Mouse (Mus musculus) cerebellum, postnatal 14 days (tissue): ENCODE measurements around the gene Gm42420.

Experiments used
- DNase-seq, 2 experiments: peaks; one replicate each; pipeline ENCODE4 v3.0.0; 2021; ENCODE audit warnings: mixed read lengths in 2 of 2

Gene Gm42420

DNA sequence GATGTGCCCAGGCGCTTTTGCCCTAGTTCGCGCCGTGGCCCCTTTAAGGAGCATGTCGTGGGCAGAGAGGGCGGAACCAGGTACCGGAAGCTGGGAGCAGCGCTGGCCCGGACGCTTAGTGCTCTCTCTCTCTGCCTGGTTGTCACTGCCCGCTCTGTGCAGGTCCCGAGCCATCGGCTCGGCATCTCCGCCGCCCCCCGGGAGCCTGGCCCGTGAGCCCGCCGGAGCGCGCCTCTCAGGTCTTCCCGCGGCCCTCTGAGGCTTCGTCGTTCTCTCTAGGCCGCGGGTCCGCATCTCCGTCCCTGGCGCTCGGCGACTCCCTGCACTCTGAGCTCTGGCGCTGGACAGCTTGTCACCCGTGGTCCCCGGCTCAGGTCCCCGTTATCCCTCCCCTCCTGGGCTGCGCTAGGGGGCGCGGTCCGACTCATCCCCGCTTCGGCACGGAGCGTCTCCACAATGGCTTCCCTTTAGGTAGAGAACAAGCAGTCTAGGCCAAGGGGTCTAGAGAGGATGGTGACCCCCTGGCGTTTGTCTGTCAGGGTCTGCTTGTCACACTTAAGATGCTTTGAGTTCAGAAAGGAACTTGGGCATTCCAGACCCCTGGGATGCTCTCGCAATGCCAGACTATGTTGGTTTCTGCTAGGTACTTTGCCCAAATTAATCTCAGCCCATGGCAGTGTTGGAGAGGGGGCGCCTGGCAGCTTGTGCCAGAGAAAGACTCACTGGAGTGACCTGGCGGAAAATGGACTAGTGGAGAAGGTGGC is 11.6 kb upstream of the Gm42420 start, which contains the start of gene Adck2:
Gene Adck2 (plus strand): TSS at position 83 of the 764 bp plus-strand sequence.
- peak; percentile 85 to 86 for DNase-seq

DNA sequence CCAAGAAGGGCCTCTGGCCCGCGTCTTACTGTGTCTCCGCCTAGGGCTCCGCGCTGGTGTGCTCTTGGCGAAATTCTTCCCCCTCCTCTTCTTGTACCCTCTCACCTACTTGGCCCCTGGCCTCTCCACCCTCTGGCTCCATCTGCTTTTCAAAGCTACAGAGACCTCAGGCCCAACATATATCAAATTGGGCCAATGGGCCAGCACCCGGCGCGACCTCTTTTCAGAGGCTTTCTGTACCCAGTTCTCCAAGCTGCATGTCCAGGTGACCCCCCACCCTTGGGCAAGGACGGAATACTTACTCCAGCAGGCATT is 11.0 kb upstream of the Gm42420 start:
- peak in 1 of 2 experiments; percentile 51 for DNase-seq

DNA sequence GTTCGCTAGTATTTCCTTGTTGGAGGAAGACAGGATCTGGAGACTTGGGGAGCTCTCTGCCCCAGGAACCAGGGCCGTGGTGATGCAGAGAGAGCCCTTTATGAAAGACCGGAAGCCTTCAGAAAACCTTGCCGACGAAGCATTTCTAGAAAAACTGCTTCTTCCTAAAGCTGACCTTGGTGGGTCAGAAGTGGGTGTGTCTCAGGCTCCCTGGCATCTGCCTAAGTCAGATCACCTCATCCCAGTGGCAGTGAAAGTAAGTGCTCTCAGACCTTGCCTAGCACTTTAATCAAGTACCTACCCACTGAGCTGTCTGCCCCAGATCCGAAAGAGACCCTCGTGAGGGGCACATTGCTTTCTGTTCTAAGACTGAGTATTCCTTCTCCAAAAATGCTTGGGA is 10.6 kb upstream of the Gm42420 start:
- no peak for DNase-seq

DNA sequence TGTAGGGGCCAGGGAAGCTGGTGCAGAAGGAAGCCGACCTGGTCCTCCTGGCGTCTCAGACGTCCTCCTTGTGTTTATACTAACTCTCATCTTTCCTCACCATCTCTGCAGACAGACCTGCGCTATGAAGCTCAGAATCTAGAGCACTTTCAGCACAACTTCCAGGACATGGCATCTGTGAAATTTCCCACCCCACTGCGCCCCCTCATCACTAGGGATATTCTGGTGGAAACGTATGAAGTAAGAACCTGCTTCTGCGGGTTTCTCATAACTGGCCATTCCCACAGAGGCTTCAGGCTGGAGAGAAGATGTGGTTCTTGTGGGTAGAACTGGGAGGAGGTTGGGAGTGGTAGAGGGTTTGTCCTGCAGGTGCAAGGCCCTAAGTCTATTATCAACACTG is 6.0 kb upstream of the Gm42420 start:
- no peak for DNase-seq

DNA sequence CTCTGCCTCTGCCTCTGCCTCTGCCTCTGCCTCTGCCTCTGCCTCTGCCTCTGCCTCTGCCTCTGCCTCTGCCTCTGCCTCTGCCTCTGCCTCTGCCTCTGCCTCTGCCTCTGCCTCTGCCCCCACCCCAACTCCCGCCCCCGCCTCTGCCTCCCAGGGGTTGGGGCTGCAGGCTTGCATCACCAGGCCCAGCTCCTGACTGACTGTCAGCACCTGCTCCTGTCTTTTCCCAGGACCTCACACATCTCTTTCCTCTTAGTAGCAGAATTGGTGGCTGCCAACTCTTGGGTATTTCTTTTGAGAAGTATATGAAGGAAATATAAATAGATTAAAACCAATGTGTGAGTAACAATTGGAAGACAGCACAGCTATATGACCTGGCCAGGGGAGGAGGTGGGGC is 5.0 kb upstream of the Gm42420 start:
- no peak for DNase-seq

DNA sequence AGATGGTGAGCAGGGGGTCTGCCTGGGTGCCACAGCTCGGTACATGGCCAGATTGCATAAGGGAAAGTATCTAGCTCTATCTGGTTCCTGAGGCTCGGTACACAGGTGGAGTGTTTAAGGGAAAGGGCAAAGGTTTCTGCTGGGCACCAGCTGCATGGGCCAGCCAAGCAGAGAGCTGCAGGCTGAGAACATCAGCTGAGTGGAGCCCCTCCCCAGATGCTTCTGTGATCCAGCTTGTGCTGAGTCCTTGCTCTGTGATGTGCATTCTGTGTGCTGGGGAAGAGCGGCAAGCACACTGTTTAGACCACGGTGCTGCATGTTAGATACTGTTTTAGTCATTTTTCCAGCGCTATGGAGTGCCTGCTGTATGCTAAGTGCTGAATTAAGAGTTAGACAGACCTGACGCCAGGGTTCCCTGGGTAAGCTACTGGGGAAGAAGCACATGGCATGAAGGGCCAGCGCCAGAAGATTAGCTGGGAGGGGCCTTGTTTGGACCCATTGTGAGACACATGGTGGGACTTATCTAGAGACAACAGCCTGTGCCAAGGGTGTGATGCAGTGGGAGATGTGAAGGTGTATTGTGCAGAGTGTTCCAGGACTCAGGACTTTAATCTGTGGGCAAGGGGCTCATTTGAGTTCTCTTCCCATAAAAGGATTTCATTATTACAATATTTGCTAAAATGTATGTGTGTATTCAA is 4.3 kb upstream of the Gm42420 start:
- no peak for DNase-seq

DNA sequence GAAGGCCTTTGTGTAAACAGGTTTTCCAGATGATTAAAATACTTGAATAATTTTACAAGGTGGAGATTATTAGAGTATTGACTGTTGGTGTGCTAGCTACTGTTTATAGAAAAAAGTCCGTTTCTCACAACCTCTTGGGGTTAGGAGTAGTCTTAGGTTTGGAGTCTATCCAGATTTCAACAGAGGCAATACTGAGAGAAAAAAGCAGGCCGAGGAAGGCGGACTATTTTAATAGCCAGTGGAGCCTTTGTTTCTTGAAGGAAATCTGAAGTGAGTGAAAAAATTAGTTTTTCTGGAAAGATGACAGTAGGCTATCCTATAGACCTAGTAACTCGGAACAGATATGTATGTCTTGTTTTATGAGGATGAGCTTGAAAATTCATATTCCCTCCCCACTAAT is 5.9 kb downstream of the Gm42420 start:
- no peak for DNase-seq

DNA sequence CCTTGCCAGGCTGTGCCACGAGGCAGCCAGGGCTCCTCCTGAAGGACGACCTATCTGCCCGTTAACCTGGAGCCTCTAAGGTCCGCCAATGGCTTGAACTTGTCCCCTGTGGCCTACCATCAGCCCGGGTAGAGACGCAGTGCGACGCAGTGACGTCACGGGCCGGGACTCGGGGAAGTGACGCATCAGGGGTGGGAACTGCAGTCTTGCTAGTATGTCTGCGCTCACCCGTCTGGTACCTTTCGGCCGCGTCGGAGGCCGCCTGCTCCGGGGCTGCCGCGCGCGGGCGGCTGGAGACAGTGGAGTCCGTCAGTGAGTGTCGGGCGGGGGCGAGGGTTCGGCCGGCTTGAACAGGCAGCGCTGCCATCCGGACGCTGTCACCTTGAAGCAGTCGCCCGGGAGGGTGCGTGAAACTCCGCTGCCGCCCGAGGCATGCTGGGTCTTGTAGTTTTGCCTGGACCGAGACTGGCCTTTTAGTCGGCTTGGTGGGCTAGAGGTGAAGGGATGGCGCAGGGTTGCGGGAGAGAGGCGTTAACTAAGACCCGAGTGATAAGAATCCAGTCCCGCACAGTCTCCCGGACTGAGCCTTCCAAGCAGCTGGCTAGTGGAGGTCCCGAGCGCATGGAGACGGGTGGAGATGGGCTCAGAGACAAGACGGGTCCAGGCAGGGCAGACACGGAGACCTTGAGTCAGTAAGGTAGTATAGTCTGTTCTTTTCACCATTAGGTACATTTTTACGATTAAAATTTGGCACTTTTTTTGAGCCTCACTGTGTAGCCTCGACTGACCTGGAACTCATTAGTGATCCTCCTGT is 7.1 kb downstream of the Gm42420 start, which contains the start of gene Ndufb2:
Gene Ndufb2 (plus strand): TSS at position 174 of the 814 bp plus-strand sequence.
- DNase-seq = peak; percentile 96 to 98

DNA sequence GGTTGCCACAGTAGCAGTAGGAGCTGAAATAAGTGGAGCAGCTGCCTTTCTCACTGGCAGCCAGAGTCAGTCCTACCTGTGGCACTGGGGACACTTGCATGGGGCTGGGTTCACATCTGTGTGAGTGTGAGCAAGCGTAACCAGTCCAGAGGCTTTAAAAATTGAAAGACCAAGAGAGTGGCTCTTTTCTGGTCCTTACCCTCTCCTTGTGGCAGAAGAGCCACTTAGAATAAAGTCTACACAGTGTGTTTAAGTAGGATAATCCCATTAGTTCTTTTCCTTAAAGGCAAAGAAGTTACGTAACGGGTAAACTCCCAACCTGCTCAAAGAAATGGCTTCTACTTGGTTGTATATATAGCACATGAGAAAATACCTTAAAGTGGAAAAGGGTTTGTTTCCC is 15.3 kb downstream of the Gm42420 start:
- no peak for DNase-seq

DNA sequence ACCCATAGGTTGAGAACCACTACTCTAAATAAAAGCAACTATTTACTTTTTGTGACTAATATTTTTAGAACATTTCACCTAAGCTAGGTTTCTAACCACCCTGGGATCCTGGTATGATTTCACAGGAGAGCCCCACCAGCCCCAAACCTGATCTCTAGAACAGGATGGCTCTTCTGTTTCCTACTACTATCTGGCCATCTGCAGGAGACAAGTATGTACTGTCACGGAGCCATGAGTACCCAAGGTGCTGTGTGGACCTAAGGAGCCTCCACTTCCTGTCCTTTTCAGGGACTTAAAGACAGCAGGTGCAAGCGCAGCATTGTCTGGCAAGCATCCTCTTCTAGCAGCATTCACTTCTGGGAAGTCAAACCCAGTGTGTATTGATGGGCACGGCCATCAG is 16.3 kb downstream of the Gm42420 start:
- no peak for DNase-seq

DNA sequence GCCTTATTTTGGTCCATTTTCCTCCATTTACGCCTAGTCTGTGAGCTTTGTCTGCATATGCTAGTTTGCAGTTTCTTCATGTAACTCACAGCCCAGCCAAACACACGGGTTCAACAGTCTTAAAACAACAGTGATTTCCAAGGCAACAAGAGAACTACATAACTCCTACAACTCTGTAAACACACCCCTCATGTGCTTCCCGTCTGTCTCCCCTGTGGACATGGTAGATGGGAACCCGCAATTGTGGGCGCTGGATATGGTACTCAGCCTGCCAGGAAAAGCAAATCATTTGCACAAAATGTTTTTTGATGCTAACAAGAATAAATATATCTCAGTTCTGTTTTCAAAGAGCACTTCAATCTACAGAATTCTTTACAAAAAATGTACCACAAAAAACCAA is 19.0 kb downstream of the Gm42420 start:
- no peak for DNase-seq

DNA sequence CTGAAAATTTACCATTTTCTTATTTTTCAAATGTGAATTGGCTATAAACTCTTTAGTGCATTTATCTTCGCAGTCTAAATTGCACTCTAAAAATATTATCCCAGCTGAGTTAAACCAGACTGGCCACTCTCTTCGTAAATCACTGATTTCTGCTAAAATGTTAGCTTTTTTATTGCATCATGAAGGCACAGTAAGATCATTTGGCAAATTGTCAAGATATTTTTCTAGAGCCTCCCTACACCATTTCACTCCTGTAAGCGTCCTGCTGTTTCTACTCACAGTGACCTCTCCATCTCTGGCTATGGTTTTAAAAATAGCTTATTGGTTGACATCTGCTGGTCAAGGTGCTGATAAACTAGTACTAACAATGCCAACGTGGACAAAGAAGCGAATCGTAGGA is 20.5 kb downstream of the Gm42420 start:
- DNase-seq = no peak

DNA sequence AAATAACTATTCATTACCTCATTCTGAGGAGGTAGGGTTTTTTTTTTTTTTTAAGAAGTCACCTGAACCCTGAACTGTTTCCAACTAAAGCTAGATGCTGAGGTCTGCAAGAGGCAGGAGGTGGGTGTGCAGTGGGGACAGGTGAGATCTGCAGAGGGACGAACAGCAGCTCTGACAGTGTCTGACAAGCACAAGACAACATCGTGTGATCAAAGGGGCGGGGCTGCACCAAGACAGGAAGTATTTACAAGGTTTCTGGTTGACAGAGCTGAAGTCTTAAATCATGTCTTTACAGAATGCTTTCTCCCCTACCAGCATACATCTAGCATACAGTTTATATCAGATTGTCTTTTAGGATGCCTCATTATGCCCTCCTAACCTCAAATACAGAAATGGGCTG is 21.3 kb downstream of the Gm42420 start:
- DNase-seq = no peak

DNA sequence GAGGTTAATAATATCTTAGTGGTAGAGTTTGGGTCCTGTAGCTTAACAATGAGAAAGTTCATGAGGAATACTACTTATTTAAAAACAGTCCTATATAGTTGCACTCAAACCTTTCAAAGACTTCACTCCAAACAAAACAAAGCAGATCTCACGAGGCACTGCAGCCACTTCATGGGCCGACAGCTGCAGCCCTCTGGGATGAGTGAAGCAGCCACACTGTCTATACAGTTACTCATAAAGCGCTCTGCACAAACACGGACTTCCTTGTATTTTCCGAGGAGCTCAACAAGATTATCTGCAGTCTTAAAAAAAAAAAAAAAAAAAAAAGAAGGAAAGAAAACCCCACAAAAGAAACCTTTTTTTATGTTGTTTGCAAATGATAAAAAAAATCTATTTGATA is 21.8 kb downstream of the Gm42420 start:
- DNase-seq = no peak

DNA sequence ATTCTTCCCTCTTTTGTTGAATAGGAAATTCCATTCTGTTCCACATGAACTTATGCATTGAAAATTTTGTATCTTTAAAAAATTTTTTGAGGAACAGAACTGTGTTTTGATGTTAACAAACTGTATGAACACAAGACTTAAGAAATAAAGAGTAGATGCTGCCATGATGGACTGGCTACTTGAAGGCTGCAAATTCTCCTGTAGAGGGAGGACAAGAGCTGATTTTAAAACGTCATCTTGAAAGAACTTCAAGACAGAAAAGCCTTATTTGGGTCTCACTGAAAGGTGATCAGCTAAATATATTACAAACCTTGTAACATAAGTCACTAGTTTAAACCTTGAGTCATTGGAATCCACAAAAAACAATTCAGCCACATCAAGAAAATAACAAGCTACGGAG is 24.7 kb downstream of the Gm42420 start:
- DNase-seq = no peak

DNA sequence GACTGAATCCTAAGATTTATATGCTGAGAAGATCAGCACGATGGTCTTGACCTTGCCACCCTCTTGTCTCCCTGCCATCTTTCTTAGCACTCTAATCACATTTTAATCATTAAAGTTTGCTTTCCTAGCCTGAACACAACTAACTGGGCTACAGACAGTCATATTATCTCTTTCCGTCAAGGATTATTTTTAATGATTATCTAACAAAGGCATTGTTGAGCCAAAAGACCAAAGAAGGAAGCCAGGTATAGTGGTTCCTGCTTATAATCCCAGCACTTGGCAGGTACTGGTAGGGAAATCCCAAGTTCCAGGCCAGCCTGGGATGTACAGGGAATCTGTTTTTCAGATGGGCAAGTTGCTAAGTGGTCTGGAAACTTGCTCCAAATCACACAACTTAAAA is 25.7 kb downstream of the Gm42420 start:
- no peak for DNase-seq
